Mouse (Mus musculus) kidney, postnatal 4 days (tissue): Measurements from ENCODE around the gene Cdx2.

Experiments
- DNase-seq, 2 experiments: peaks; one replicate each; pipeline ENCODE4 v3.0.0; 2021; ENCODE audit warnings: mixed read lengths in 2 of 2

The Cdx2 gene

GRCm38 (mm10) chr5:147306638-147307397 is at the start of gene Cdx2:
TSS of gene Cdx2 (minus strand) at chr5:147307270.
- peak in 1 of 2 experiments; percentile 35 for DNase-seq

- DNase-seq: no peak
These were observed 49.4 kb upstream of the Cdx2 start for GRCm38 (mm10) chr5:147356260-147357055.

- DNase-seq: no peak
These were observed 48.7 kb upstream of the Cdx2 start for GRCm38 (mm10) chr5:147355788-147356187.

GRCm38 (mm10) chr5:147354985-147355384 is 47.9 kb upstream of the Cdx2 start:
- no peak for DNase-seq

- no peak for DNase-seq
These were observed 47.2 kb upstream of the Cdx2 start for GRCm38 (mm10) chr5:147354161-147354780.

- DNase-seq: no peak
These were observed 44.9 kb upstream of the Cdx2 start for GRCm38 (mm10) chr5:147351931-147352330.

GRCm38 (mm10) chr5:147345981-147346380 is 38.9 kb upstream of the Cdx2 start:
- no peak for DNase-seq

GRCm38 (mm10) chr5:147343904-147344303 is 36.8 kb upstream of the Cdx2 start:
- DNase-seq: no peak

- DNase-seq: no peak
These were observed 35.8 kb upstream of the Cdx2 start for GRCm38 (mm10) chr5:147342901-147343300.

GRCm38 (mm10) chr5:147340741-147341414 is 33.8 kb upstream of the Cdx2 start:
- DNase-seq: peak in 1 of 2 experiments; percentile 43

GRCm38 (mm10) chr5:147339560-147339959 is 32.5 kb upstream of the Cdx2 start:
- DNase-seq: no peak

- no peak for DNase-seq
These were observed 31.9 kb upstream of the Cdx2 start for GRCm38 (mm10) chr5:147338967-147339366.

GRCm38 (mm10) chr5:147332711-147333110 is 25.6 kb upstream of the Cdx2 start:
- DNase-seq: peak in 1 of 2 experiments; percentile 35

- peak; percentile 73 to 75 for DNase-seq
These were observed 24.5 kb upstream of the Cdx2 start for GRCm38 (mm10) chr5:147331547-147331946.

- DNase-seq: no peak
These were observed 22.9 kb upstream of the Cdx2 start for GRCm38 (mm10) chr5:147329946-147330345.

GRCm38 (mm10) chr5:147327636-147328035 is 20.6 kb upstream of the Cdx2 start:
- DNase-seq: no peak

- DNase-seq: no peak
These were observed 18.9 kb upstream of the Cdx2 start for GRCm38 (mm10) chr5:147325931-147326330.

- peak; percentile 85 for DNase-seq
These were observed 16.3 kb upstream of the Cdx2 start for GRCm38 (mm10) chr5:147323237-147323917.

- no peak for DNase-seq
These were observed 15.1 kb upstream of the Cdx2 start, which contains the start of gene Urad for GRCm38 (mm10) chr5:147322183-147322582. TSS of gene Urad (minus strand) at chr5:147322440.

GRCm38 (mm10) chr5:147319653-147320052 is 12.6 kb upstream of the Cdx2 start:
- no peak for DNase-seq

- no peak for DNase-seq
These were observed 10.9 kb upstream of the Cdx2 start for GRCm38 (mm10) chr5:147317991-147318390.

- DNase-seq: no peak
These were observed 10.3 kb upstream of the Cdx2 start for GRCm38 (mm10) chr5:147317321-147317720.
